In the genomic region with DNA sequence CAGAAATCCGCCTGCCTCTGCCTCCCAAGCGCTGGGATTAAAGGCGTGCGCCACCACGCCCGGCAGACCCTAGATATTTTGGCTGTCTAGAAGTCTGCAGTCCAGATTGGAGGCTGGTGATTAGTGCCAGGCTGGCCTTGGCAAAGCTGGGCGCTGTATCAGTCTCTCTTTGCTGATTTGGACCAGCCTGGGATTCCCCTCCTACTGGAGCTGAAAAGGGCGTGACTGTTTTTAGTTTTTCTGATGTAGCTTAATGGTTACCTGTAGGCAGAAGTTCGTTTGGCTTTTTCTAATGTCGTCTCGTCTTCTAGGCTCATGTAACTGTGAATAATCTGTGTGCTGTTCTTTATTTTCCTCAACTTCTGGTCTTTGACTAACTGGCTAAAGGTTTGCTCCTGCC, we compare ENCODE assay signal across 8 mouse cellular contexts. TPM values are rescaled to one million over a fixed set of nuclear protein-coding genes. Genes with fewer than 3 reads are reported as not detected.
DNase-seq lines count a peak whose midpoint lies in the region; ATAC-seq and TF ChIP-seq lines count a peak whose summit lies in the region.

No protein-coding gene starts in this region.

- no peak for TF ChIP-seq POLR2A in embryonic fibroblast, embryonic 13.5 days (IDR thresholded peaks at IDR 0.05; ENCODE audit: low read depth, low read length)
- no peak for TF ChIP-seq POLR2A in small intestine, adult 2 months (IDR thresholded peaks at IDR 0.05; ENCODE audit: low read depth, low read length)

- peaks cover 23% of the 10 kb centered on the region for H3K36me3 ChIP-seq in lung, embryonic 14.5 days (ENCODE audit: insufficient read depth)
- peaks cover 9% of the 10 kb centered on the region for H3K36me3 ChIP-seq in limb, embryonic 11.5 days (ENCODE audit: control insufficient read depth, insufficient read depth, low read length)
- H3K36me3 ChIP-seq in small intestine, adult 2 months (ENCODE audit: control insufficient read depth, insufficient read depth, low read length), result peaks cover 2% of the 10 kb centered on the region; the same call in 1 of the 2 replicates

- no peak for TF ChIP-seq CTCF in lung, embryonic 14.5 days (IDR thresholded peaks at IDR 0.05; ENCODE audit: low read depth)
- no peak for TF ChIP-seq CTCF in embryonic fibroblast, embryonic 13.5 days (IDR thresholded peaks at IDR 0.05; ENCODE audit: borderline replicate concordance, insufficient read depth, low read length)
- no peak for TF ChIP-seq CTCF in small intestine, adult 2 months (IDR thresholded peaks at IDR 0.05; ENCODE audit: extremely low read depth, insufficient read length, insufficient replicate concordance, low read depth, low read length)

- H3K9me3 ChIP-seq in lung, embryonic 14.5 days (ENCODE audit: low read depth, low read length), result no peaks in the 10 kb centered on the region
- H3K9me3 ChIP-seq in limb, embryonic 11.5 days (ENCODE audit: control insufficient read depth, low read length), result no peaks in the 10 kb centered on the region

- H3K4me3 ChIP-seq in lung, embryonic 14.5 days (ENCODE audit: low read depth, low read length), result peak overlapping the region; percentile 85
- H3K4me3 ChIP-seq in embryonic fibroblast, embryonic 13.5 days (ENCODE audit: insufficient read depth, low read length), result peak overlapping the region; percentile 83
- peak overlapping the region; percentile 63 for H3K4me3 ChIP-seq in limb, embryonic 11.5 days (ENCODE audit: low read depth, low read length)
- peak overlapping the region; percentile 71; the same call in 1 of the 2 replicates for H3K4me3 ChIP-seq in small intestine, adult 2 months (ENCODE audit: low read depth, low read length)

- peaks cover 5% of the 10 kb centered on the region; the same call in 1 of the 2 replicates for H3K4me1 ChIP-seq in lung, embryonic 14.5 days (ENCODE audit: insufficient read depth)
- no peaks in the 10 kb centered on the region for H3K4me1 ChIP-seq in embryonic fibroblast, embryonic 13.5 days (ENCODE audit: control insufficient read depth, insufficient read depth, low read length)
- peaks cover 6% of the 10 kb centered on the region; the same call in 1 of the 2 replicates for H3K4me1 ChIP-seq in limb, embryonic 11.5 days (ENCODE audit: control insufficient read depth, insufficient read depth, low read length)
- H3K4me1 ChIP-seq in small intestine, adult 2 months (ENCODE audit: control insufficient read depth, insufficient read depth, insufficient read length, low read length), result peaks cover 3% of the 10 kb centered on the region

- peak overlapping the region; percentile 86 for H3K4me2 ChIP-seq in lung, embryonic 14.5 days
- H3K4me2 ChIP-seq in limb, embryonic 11.5 days (ENCODE audit: low read depth, severe bottlenecking), result peak overlapping the region; percentile 76

- ATAC-seq in lung, embryonic 14.5 days (ENCODE audit: insufficient read depth), result no peak
- no peak for ATAC-seq in limb, embryonic 11.5 days (ENCODE audit: insufficient number of reproducible peaks, low FRiP score, low TSS enrichment, low read depth)

- peak overlapping the region; percentile 86 for H3K9ac ChIP-seq in lung, embryonic 14.5 days
- H3K9ac ChIP-seq in limb, embryonic 11.5 days (ENCODE audit: low read length), result peak overlapping the region; percentile 76; the same call in 1 of the 2 replicates

- H3K27me3 ChIP-seq in lung, embryonic 14.5 days (ENCODE audit: insufficient read depth, low read length), result no peaks in the 10 kb centered on the region
- H3K27me3 ChIP-seq in limb, embryonic 11.5 days (ENCODE audit: control insufficient read depth, insufficient read depth, low read length), result no peaks in the 10 kb centered on the region
- H3K27me3 ChIP-seq in small intestine, adult 2 months (ENCODE audit: control insufficient read depth, insufficient read depth, low read length), result no peaks in the 10 kb centered on the region

- no peak for DNase-seq in lung, embryonic 14.5 days
- DNase-seq in lung, postnatal 10 days, result no peak
- DNase-seq in limb, embryonic 11.5 days (ENCODE audit: low spot score), result no peak
- DNase-seq in adrenal gland, postnatal 10 days, result no peak
- DNase-seq in embryo, embryonic 11 days, result no peak
- DNase-seq in kidney, postnatal 14 days, result no peak

- WGBS in lung, embryonic 14.5 days, result 61% methylated on average over 11 of the region's 11 CpGs
- 59% methylated on average over 11 of the region's 11 CpGs for WGBS in limb, embryonic 11.5 days
- 26% methylated on average over 11 of the region's 11 CpGs for WGBS in small intestine, adult 2 months

- no peak overlapping the region for H3K27ac ChIP-seq in lung, embryonic 14.5 days (ENCODE audit: low read depth)
- no peak overlapping the region for H3K27ac ChIP-seq in embryonic fibroblast, embryonic 13.5 days (ENCODE audit: insufficient read depth, low read length)
- no peak overlapping the region for H3K27ac ChIP-seq in limb, embryonic 11.5 days (replicated peaks; ENCODE audit: low read depth, low read length)
- H3K27ac ChIP-seq in small intestine, adult 2 months (ENCODE audit: insufficient read depth, low read depth, low read length), result no peak overlapping the region

RNA-seq across cellular contexts. Expression of a gene that starts 1.4 kb away (rescaled TPM):
- 217 and 223 TPM in 2 replicates for polyA plus RNA-seq in lung, embryonic 14.5 days (2014; fragmentation: Nextera tagmentation; extraction: Ambion mirVana)
- polyA plus RNA-seq in embryonic fibroblast, embryonic 13.5 days (2011; ENCODE audit: insufficient read length, low read depth, missing spikeins), result 80.9 and 94.0 TPM in 2 replicates
- 268 and 285 TPM in 2 replicates for polyA plus RNA-seq in limb, embryonic 11.5 days (2014; fragmentation: Nextera tagmentation; extraction: Ambion mirVana)
- 18.8 and 30.7 TPM in 2 replicates for polyA plus RNA-seq in small intestine, adult 2 months (2012; rRNA removed)
- total RNA-seq in adrenal gland, postnatal 10 days (2021), result 10 to 100 TPM; 54.4 to 67.4 TPM

RNA-seq across cellular contexts. Expression of a gene that starts 42.6 kb away (rescaled TPM):
- polyA plus RNA-seq in lung, embryonic 14.5 days (2014; fragmentation: Nextera tagmentation; extraction: Ambion mirVana), result 49.0 and 55.1 TPM in 2 replicates
- 30.0 and 35.8 TPM in 2 replicates for polyA plus RNA-seq in embryonic fibroblast, embryonic 13.5 days (2011; ENCODE audit: insufficient read length, low read depth, missing spikeins)
- polyA plus RNA-seq in limb, embryonic 11.5 days (2014; fragmentation: Nextera tagmentation; extraction: Ambion mirVana), result 48.3 and 50.3 TPM in 2 replicates
- polyA plus RNA-seq in small intestine, adult 2 months (2012; rRNA removed), result 30.1 and 32.8 TPM in 2 replicates
- 10 to 100 TPM; 14.8 to 21.1 TPM for total RNA-seq in adrenal gland, postnatal 10 days (2021)

RNA-seq across cellular contexts. Expression of a gene that starts 48.6 kb away (rescaled TPM):
- 122 TPM in 2 replicates for polyA plus RNA-seq in lung, embryonic 14.5 days (2014; fragmentation: Nextera tagmentation; extraction: Ambion mirVana)
- polyA plus RNA-seq in embryonic fibroblast, embryonic 13.5 days (2011; ENCODE audit: insufficient read length, low read depth, missing spikeins), result 115 and 125 TPM in 2 replicates
- polyA plus RNA-seq in limb, embryonic 11.5 days (2014; fragmentation: Nextera tagmentation; extraction: Ambion mirVana), result 79.9 and 84.5 TPM in 2 replicates
- polyA plus RNA-seq in small intestine, adult 2 months (2012; rRNA removed), result 11.9 and 12.7 TPM in 2 replicates
- total RNA-seq in adrenal gland, postnatal 10 days (2021), result 10 to 100 TPM; 48.3 to 63.4 TPM

RNA-seq across cellular contexts. Expression of a gene that starts 55.6 kb away (rescaled TPM):
- polyA plus RNA-seq in lung, embryonic 14.5 days (2014; fragmentation: Nextera tagmentation; extraction: Ambion mirVana), result 67.9 and 71.8 TPM in 2 replicates
- 77.2 and 93.4 TPM in 2 replicates for polyA plus RNA-seq in embryonic fibroblast, embryonic 13.5 days (2011; ENCODE audit: insufficient read length, low read depth, missing spikeins)
- 66.4 and 67.0 TPM in 2 replicates for polyA plus RNA-seq in limb, embryonic 11.5 days (2014; fragmentation: Nextera tagmentation; extraction: Ambion mirVana)
- polyA plus RNA-seq in small intestine, adult 2 months (2012; rRNA removed), result 179 and 517 TPM in 2 replicates
- 10 to 100 TPM; 79.1 to 94.7 TPM for total RNA-seq in adrenal gland, postnatal 10 days (2021)

RNA-seq across cellular contexts. Expression of a gene that starts 56.9 kb away (rescaled TPM):
- polyA plus RNA-seq in lung, embryonic 14.5 days (2014; fragmentation: Nextera tagmentation; extraction: Ambion mirVana), result 45.7 and 45.8 TPM in 2 replicates
- not detected in 2 replicates for polyA plus RNA-seq in embryonic fibroblast, embryonic 13.5 days (2011; ENCODE audit: insufficient read length, low read depth, missing spikeins)
- 8.0 and 8.2 TPM in 2 replicates for polyA plus RNA-seq in limb, embryonic 11.5 days (2014; fragmentation: Nextera tagmentation; extraction: Ambion mirVana)
- polyA plus RNA-seq in small intestine, adult 2 months (2012; rRNA removed), result 36.4 and 69.5 TPM in 2 replicates
- under 1 TPM in 1 of 2 experiments, not detected in 1; 0.15 TPM for total RNA-seq in adrenal gland, postnatal 10 days (2021)
